Mouse (Mus musculus) heart, adult 2 months (tissue): ENCODE data around the gene Tmem30c.

Experiments used
- CTCF ChIP-seq: fragments of 200-600 bp; IDR thresholded peaks from 2 replicates; pipeline ENCODE4 v1.8.1; 2022; ENCODE audit warnings: antibody characterized with exemption, mild to moderate bottlenecking, moderate library complexity
- EP300 ChIP-seq: fragments of 200-500 bp; IDR thresholded peaks from 2 replicates; pipeline ENCODE4 v1.6.1; 2011; ENCODE audit warnings: low read depth, low read length, control low read depth; ENCODE audit not compliant: insufficient read depth
- POLR2A ChIP-seq: fragments of 200-500 bp; IDR thresholded peaks from 2 replicates; pipeline ENCODE4 v1.6.1; 2011; ENCODE audit warnings: mild to moderate bottlenecking, low read depth, low read length, control low read depth; ENCODE audit not compliant: insufficient read depth

- peak; percentile 46 for TF ChIP-seq CTCF
- TF ChIP-seq POLR2A = no peak
- no peak for TF ChIP-seq EP300
Measured at GRCm38 (mm10) chr16:57291696-57292095, 969 bp downstream of the Tmem30c start.
